Mouse (Mus musculus) neural tube, embryonic 10.5 days (tissue): Measurements from ENCODE around the gene Slc22a14.

Experiments
- DNase-seq: peaks from one replicate; pipeline ENCODE4 v3.0.0-alpha.2; 2017; ENCODE audit warnings: low spot score; ENCODE audit errors: extremely low spot score

The Slc22a14 gene

DNA sequence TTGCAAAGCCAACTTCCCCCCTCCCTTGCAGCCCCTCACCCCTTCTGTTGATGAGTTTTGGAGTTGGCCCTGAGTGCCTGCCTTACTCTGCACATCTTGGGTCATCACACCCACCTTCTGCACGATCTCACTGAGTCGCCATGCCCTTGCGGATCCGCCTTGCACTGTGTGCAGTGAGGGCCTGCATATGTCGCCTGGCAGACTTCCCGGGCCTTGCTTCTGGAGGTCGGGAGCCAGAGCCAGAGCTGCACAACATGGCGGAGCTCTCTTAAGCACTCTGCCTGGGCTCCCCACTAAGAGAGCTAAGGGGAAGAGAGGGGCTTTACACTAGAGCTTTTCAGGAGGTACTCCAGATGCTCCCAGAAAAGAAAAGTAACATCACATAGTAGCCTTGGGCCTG, 220.7 kb downstream of the Slc22a14 start:
- no peak for DNase-seq

DNA sequence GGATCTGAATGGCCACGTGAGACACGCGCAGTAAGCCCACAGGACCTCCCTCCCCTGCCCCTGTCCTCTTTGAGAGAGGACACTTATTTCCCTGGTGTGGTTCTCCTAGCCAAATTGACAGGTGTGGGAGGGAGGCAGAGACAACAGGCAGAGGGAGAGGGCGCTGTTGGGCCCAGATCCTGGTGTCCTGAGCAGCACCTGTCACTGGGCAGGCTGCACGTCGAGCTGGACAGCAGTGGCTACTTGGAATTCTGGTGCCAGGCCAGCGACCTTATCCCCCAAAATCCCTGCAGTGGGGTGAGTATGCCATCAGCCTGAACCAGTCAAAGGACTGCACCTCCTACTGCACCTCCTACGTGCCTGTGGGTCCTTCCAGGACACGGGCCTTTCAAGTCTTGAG, 222.0 kb downstream of the Slc22a14 start:
- no peak for DNase-seq

DNA sequence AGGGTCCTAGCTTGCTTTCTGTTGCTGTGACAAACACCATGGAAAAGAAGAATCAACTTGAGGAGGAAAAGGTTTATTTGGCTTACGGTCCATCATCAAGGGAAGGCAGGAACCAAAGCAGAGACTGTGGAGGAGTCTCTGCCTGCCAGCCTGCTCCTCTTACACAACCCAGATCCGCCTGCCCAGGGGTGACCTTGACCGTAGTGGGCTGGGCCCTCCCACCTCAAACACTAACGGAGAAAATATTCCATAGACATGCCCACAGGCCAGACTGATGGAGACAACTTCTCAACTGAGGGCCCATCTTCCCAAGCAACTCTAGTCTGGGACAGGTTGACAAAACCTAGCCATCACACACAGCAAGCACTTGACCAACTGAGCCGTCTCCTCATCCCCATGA, 223.3 kb downstream of the Slc22a14 start:
- no peak for DNase-seq

DNA sequence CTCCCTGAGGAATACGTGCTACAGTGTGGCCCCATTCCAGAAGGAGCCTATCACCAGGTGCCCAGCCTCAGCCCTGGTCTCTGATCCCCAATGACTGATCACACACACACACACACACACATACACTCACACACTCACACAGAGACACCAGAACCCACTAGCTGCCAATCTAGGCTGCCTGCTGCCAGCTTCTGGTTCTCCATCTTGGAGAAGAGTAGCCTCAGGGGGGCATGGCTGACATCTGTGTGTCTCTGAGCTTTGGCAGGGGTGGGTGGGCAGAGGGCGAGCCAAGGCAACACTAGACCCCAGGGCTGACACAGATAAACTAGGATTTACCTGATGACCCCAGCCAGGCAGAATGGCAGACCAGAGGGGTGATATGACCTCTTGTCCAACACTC, 226.5 kb downstream of the Slc22a14 start:
- DNase-seq, result no peak

DNA sequence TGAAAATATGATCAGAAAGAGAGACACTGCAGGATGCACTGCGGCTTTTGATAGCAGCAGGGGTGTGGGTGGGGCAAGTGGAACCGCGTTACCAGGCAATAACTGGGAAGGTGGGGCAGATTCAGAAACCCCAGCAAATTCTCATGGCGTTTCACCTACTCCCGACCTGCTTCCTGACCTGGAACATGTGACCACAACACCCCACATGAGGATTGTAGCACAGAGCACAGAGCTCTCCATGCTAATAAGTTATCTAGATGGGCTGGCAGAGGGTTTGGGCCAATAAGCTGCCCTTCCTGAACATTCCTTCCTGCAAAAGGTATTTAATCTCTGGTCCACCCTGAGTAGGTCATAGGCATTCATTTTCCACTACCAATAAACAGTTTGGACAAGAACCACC, 234.7 kb downstream of the Slc22a14 start:
- no peak for DNase-seq

DNA sequence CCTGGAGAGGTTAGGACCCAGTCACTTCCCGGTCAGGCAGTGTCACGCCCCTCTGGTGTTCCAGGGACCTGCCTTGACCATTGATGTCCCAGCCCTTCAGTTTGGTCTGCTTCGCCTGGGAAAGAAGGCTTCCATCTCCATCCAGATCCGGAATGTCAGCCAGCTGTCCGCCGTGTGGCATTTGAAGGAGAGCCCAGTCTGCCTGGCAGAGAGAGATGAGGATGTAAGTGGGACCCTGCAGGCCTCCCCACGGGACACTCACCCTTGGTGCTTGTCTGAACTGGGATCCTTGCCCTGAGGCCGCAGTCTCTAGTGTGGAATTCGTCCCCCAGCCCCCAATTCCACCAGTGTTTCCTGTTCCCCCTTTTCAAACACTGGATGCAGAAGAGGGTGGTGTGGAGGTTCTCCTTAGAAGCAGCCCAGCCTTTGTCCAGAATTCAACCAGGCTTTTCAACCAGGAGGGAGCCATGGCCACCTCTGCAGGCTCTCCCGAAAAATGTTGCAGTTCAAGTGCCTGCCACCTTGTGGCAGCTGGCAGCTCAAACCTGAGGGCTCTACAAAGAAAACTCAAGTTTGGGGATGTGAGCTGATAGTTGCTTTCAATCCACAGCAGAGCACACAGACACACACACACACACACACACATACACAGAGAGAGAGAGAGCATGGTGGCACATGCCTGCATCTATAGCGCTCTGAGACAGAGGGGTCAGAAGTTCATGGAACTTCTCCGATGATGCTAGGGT, 236.7 kb downstream of the Slc22a14 start:
- no peak for DNase-seq

DNA sequence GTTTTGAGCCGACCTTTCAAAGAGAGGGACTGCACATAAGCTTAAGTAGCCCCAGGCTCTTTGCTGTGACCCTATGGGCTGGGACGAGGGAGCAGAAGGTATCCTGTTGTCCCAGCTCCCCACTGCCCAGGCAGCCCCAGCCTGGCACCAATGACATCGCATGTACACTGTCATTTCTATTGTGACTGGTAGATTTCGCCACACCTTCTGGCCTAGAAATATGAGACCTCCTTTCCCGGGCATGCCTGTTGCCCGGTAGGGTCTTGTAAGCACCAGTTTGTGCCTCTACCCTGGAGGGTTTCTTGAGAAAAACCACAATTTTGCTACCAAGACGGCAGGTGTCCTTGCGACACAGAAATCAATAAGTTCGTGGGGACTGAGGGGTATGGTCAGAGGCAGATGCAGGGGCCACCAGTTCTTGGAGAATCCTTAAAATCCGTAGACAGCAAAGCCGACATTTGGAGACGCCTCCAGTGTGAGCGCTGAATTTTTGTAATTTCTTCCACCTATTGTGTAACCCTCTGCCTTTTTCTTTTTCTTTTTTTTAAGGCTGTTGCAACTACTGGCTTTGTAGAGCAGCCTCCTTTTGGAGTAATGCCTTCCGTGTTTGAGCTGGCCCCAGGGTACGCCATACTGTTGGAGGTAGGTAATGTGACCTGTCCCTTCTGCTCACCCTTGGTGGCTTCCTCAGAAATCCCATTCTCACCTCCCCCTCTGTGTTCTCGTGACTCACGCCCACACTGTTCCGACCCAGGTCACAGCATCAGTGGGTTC, 242.6 kb downstream of the Slc22a14 start:
- no peak for DNase-seq

DNA sequence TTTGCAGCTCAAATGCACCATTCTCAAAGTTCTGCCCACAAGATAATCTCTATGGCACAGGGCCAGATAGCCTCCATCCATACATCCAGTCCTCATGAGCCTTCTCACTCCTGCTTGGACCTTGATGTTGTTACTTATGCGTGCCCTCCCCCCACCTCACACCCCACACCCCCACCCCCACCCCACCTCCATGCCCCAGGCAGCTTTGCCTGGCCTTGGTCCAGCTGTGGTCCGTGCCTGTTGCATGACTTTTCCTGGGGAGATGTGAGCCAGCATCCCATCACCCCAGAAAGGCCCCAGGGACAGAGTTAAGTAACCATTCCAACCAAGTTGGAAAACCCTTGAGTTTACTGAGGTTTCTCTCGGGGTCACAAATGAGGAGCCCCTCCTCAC, 245.2 kb downstream of the Slc22a14 start:
- DNase-seq, result no peak
